Mouse (Mus musculus) retina, adult 2 months (tissue): ENCODE measurements around the gene Olfr342.

Source experiments
- DNase-seq: peaks from one replicate; pipeline ENCODE4 v3.0.0-alpha.2; 2012; ENCODE audit warnings: low read depth, low spot score

Gene Olfr342

DNA sequence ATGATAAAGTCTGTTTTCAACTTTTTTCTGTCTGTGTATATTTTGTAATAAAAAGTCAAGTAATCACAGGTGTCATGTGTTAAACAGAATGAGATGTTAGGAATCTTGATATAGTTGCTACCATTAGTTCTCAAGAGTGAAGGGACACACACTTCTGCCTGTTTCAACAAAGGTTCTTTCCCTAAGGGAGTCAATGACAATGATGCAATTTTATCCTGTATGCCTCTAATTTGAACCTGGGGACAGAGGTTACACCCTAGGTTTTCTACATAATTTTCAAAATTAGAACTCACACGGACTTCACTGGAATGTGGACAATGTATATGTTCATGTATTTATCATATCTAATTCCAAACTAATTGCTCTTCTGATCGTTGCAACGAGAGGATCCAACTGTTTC lies at the start of gene Olfr342:
Gene Olfr342 (plus strand): TSS at position 301 of the 400 bp plus-strand sequence.
- no peak for DNase-seq

- DNase-seq, result no peak
These were observed 42.4 kb upstream of the Olfr342 start, which contains the start of gene Olfr341 for GRCm38 (mm10) chr2:36482368-36482767. Gene Olfr341 (minus strand): TSS chr2:36482468.

DNA sequence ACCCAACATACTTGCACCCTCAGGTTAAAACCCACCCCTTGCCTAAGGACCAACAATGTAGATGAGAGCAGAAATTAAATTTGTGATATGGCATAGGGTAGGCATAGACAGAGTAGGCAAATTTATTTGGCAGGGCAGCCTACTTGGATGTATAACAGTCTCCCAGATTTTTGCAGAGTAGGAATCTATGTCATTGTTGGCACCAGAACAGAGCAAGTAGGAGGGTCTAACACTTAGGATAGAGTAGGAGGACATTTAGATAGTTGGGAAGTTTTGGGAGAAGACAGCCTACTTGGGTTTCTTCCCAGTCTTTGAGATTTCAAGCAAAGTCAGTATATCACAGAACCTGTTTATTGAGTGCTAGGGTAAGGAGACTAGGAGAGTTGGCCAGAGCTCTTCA lies 40.4 kb downstream of the Olfr342 start:
- DNase-seq, result no peak

DNA sequence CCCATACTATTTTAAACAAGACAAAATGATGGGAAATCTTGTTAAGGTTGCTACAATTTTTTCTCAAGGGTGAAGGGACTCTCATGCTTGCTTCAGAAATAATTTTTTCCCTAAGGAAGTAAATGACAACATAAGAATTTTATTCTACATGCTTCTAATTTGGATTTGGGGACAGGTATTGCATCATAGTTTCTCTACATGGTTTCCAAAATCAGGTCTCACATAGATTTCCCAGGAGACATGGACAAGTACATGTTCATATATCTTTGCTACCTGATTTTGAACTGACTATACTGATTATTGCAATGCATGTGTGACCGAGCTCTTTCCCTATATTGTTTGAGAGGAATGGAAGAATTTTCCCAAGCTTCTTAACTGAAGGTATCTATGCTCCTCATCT lies 41.6 kb downstream of the Olfr342 start, which contains the start of gene Olfr344:
Gene Olfr344 (plus strand): TSS at position 301 of the 400 bp plus-strand sequence.
- DNase-seq, result no peak

- no peak for DNase-seq
These were observed 42.2 kb downstream of the Olfr342 start for GRCm38 (mm10) chr2:36567022-36567421.

DNA sequence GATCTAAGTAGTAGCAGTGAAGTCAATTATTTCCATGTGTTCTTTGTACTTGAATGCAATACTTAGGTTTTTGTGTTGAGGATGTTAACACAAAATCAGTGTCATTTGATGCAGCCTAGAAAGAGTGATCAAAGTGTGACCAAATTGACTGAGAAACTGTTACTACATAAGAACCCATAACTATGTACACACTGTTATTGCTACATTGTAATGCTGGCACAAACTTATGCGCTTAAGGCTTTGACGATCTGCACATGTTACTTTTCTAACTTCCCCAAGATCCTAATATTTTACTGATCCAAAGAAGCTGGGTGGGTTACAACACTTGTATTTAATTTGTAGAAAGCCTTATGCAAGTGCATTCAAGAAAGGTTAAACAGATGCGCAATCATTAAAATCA lies 43.0 kb downstream of the Olfr342 start:
- DNase-seq, result no peak
